Mouse (Mus musculus): ENCODE data around the gene Rec8.

Rec8 gene

DNA sequence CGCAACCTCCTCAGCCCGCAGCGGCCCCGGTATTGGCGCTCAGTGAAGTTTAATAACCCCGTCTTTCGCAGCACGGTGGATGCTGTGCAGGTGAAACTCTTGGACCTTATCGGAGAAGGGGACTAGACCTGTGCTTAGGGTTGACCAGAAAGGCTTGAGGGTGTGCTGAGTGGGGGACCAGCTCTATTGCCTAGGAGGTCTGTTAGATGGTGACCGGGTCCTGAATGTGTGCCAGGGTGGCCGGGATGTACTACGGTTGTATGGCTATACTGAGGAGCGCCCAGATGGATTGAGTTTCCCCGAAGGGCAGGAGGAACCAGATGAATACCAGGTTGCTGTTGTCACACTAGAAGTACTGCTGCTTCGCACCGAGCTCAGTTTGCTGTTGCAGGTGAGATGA lies 25.6 kb upstream of the Rec8 start:
- peak in 1 of 2 experiments; percentile 40 for DNase-seq (ENCODE audit: low spot score in 2 of 2)

DNA sequence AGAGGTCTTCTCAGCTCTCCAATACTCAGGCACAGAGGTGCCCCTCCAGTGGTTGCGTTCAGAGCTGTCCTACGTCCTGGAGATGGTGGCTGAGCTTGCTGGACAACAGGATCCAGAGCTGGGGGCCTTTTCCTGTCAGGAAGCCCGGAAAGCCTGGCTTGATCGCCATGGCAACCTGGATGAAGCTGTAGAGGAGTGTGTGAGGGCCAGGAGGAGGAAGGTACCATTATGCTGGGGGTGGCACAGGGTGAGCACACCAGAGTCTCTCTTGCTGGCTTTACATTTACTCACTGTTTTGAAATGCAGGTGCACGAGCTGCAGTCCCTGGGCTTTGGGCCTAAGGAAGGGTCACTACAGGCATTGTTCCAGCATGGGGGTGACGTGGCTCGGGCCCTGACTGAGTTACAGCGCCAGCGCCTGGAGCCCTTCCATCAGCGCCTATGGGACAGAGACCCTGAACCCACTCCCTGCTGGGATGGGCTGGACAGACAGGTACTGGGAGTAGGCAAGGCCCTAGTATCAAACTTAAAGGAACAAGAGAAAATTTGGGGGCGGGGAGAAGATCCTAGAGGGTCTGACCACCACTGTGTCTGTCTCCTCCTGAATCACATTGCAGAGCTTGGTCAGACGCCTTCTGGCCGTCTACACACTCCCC lies 21.7 kb upstream of the Rec8 start:
- DNase-seq (ENCODE audit: low spot score in 2 of 2) = no peak

- DNase-seq (ENCODE audit: low spot score in 2 of 2) = no peak
Measured at GRCm38 (mm10) chr14:55598521-55599390, 19.1 kb upstream of the Rec8 start.

DNA sequence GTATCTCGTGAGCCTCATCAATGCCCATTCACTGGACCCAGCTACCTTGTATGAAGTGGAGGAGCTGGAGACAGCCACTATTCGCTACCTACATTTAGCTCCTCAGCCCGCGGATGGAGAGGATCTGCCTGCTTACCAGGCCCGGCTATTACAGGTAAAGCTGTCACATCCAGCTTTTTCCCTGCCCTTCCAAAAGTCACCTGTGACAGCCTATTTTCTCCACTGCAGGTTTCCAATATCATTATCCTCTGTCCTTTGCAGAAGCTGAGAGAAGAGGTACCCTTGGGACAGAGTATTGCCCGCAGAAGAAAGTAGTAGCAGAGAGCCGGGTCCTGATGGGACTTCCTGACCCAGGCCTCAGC lies 14.6 kb upstream of the Rec8 start, which contains the start of gene Irf9:
Gene Irf9 (plus strand): TSS at position 301 of the 362 bp plus-strand sequence.
- no peak for DNase-seq (ENCODE audit: low spot score in 2 of 2)

DNA sequence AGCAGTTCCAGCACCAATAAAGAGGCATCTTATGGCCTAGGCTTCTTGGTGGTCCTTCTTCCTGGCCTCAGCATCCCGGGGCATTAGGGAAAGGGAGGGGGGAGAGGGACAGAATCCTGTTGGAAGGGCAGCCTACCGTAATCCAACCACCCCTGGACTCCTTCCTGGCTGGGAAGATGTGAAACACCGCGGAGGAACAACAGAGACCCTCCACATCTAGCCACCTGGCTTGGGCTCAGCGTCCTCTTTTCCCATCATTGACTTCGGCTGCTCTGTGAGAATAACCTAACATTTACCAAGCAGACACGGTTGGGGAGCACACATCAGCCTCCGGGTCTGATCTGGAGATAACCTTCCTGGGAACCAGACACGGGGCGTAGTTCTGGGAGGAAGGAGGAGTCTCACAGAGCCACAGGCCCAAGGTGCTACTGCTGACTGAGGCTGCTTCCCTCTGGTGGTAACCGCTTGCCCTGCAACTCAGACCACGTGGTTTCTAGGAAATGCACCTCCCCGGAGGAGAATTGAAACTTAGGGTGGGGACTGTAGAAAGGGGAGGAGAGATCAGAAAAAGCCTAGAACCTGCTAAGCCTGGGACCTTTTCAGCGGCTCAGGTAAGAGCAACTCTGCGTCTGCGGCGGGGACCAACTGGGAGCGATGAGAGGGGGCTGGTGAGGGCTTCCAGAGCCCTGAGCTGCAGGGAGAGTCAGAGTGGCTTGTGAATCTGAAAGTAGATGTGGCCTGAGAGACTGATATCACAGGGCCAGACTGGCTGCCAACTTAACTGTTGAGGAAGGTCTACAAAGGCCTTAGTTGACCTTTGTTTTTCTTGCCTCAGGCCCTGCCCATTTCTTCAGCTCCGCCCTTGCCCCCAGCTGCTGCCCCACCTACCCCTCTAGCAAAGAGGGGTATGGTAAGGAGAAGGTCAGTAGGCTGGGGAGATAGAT lies 13.9 kb upstream of the Rec8 start:
- DNase-seq (ENCODE audit: low spot score in 2 of 2) = peak; percentile 90 to 93

DNA sequence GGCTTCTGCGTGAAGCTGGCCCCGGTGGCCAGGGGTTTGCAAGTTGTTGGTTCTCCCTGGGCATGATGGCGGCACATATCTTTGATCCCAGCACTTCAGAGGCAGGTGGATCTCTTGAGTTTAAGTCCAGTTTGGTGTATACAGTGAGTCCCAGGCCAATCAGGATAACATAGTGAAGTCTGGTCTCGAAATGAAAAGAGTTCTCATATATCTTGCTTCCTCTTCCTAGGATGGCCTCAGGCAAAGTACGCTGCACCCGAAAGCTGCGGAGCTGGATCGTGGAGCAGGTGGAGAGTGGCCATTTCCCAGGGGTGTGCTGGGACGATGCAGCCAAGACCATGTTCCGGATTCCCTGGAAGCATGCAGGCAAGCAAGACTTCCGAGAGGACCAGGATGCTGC lies 13.0 kb upstream of the Rec8 start:
- DNase-seq (ENCODE audit: low spot score in 2 of 2) = no peak

- DNase-seq (ENCODE audit: low spot score in 2 of 2) = no peak
Measured at GRCm38 (mm10) chr14:55605743-55606459, 11.9 kb upstream of the Rec8 start.

GRCm38 (mm10) chr14:55608339-55608738 lies 9.5 kb upstream of the Rec8 start:
- DNase-seq (ENCODE audit: low spot score in 2 of 2) = no peak

- DNase-seq (ENCODE audit: low spot score in 2 of 2) = no peak
Measured at GRCm38 (mm10) chr14:55613346-55613745, 4.5 kb upstream of the Rec8 start.

GRCm38 (mm10) chr14:55614565-55615178 lies 3.2 kb upstream of the Rec8 start:
- peak in 1 of 2 experiments; percentile 27 for DNase-seq (ENCODE audit: low spot score in 2 of 2)

GRCm38 (mm10) chr14:55615876-55616275 lies 2.0 kb upstream of the Rec8 start:
- DNase-seq (ENCODE audit: low spot score in 2 of 2) = no peak

DNA sequence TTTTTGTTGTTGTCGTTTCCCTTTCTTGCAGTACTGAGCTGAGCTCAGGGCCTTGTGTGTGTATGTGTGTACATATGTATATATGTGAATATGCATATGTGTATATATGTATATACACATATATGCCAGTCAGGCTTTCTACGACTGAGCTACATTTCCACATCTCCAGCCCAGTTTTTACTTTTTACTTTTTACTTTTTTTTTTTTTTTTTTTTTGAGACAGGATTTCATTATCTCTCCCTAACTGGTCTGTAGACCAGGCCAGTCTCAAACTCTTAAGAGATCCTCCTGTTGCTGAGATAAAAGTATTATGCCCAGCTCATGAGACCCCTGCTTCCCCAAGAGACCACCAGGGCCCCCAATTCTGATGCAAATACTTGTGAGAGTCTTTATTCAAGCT lies 993 bp upstream of the Rec8 start:
- DNase-seq (ENCODE audit: low spot score in 2 of 2) = no peak

GRCm38 (mm10) chr14:55618486-55619195 lies 804 bp downstream of the Rec8 start:
- peak; percentile 35 to 40 for DNase-seq (ENCODE audit: low spot score in 2 of 2)

GRCm38 (mm10) chr14:55628077-55628827 lies 10.4 kb downstream of the Rec8 start:
- DNase-seq (ENCODE audit: low spot score in 2 of 2) = no peak

DNA sequence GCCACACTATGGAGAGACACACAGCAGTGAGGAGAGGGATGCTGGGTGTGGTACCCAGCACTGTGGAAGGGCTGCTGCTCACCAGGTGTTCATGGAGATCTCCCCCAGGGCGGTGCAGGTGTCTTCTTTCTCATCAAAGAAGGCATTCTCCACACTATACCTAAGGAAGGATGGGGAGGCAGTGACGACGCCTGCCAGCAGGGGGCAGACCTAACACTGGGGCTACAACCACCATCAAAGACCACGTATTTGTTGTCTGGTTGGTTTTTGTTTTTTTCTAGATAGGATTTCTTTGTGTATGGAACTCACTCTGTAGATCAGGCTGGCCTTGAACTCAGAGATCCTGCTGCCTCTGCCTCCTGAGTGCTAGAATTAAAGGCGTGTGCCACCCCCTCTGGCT lies 11.5 kb downstream of the Rec8 start:
- peak; percentile 76 to 87 for DNase-seq (ENCODE audit: low spot score in 2 of 2)

DNA sequence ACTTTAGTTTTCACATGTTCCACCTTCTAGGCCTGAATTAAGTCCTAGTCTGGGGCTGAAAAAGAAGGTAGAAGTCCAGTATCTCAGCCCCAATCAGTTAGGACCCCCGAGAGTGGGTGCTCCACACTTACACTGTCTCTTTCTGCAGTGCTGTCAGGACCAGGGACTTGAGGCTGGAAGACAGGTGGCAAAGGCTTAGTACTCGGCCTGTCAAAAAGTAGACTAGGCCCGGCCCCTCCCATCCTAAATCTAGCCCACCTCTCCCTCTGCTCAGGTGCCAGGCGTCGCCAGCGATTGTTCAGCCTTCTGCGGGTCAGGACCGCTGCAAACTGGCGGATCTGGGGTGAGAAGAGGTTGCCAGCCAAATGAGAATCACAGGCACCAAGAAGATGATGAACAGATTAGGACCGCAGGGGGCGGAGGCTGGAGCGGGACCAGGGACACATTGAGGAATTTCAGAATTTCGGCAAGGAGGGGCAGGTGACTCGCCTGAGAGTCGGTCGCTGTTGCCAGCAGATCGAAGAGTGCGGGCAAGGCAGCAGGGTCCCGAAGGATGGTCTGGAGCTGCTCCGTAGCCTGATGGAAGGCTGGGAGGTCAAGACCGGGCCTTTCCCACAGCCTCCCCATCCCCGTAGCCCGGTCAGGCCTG lies 17.2 kb downstream of the Rec8 start:
- no peak for DNase-seq (ENCODE audit: low spot score in 2 of 2)

- DNase-seq (ENCODE audit: low spot score in 2 of 2) = peak; percentile 53 to 84
Measured at GRCm38 (mm10) chr14:55635523-55636007, 17.7 kb downstream of the Rec8 start, which contains the start of gene Ipo4. Gene Ipo4, minus strand, starts transcription at chr14:55635957.

GRCm38 (mm10) chr14:55637795-55638194 lies 20.0 kb downstream of the Rec8 start, which contains the start of gene Gm49378:
Gene Gm49378, minus strand, starts transcription at chr14:55637895.
- DNase-seq (ENCODE audit: low spot score in 2 of 2) = no peak

GRCm38 (mm10) chr14:55640816-55641215 lies 23.0 kb downstream of the Rec8 start:
- no peak for DNase-seq (ENCODE audit: low spot score in 2 of 2)

All from spleen, postnatal 10 days (tissue).